Mouse (Mus musculus) C2C12 (cell line): ENCODE results near the gene F11r. TPM values are rescaled to one million over a fixed set of nuclear protein-coding genes. Genes with fewer than 3 reads are reported as not detected.

ENCODE experiments used
- H3K27me3 ChIP-seq: one replicate; pipeline ENCODE4 v1.6.1; 2011; ENCODE audit not compliant: control insufficient read depth, insufficient read depth, insufficient read length
- H3K36me3 ChIP-seq: one replicate; pipeline ENCODE4 v1.6.1; 2011; ENCODE audit not compliant: control insufficient read depth, insufficient read depth
- H3K4me3 ChIP-seq: one replicate; pipeline ENCODE4 v1.5.1; 2011; ENCODE audit warnings: mild to moderate bottlenecking, control low read depth; ENCODE audit not compliant: poor library complexity, insufficient read depth, severe bottlenecking
- H3K79me2 ChIP-seq: one replicate; pipeline ENCODE4 v1.6.1; 2011; ENCODE audit not compliant: control insufficient read depth, insufficient read depth
- H3K79me3 ChIP-seq: one replicate; pipeline ENCODE4 v1.6.1; 2011; ENCODE audit warnings: low read depth, control low read depth
- H3ac ChIP-seq: one replicate; pipeline ENCODE3; 2011; ENCODE audit warnings: low read depth; ENCODE audit not compliant: control insufficient read depth, insufficient read length
- CEBPB ChIP-seq: IDR thresholded peaks from one replicate; pipeline ENCODE4 v1.6.1; 2011; ENCODE audit warnings: low read depth, mild to moderate bottlenecking, control low read depth, moderate library complexity
- CTCF ChIP-seq: IDR thresholded peaks from one replicate; pipeline ENCODE4 v1.5.1; 2011; ENCODE audit not compliant: control insufficient read depth, insufficient read depth, insufficient read length
- FOSL1 ChIP-seq: IDR thresholded peaks from one replicate; pipeline ENCODE4 v1.8.0; 2011; ENCODE audit warnings: mild to moderate bottlenecking, low read length; ENCODE audit not compliant: poor library complexity, insufficient read depth, severe bottlenecking
- MAX ChIP-seq: IDR thresholded peaks from one replicate; pipeline ENCODE4 v1.6.1; 2011; ENCODE audit warnings: mild to moderate bottlenecking, control low read depth
- MYOD1 ChIP-seq: IDR thresholded peaks from one replicate; pipeline ENCODE4 v1.6.1; 2011; ENCODE audit warnings: low read depth; ENCODE audit not compliant: control insufficient read depth, insufficient read length
- MYOG ChIP-seq: IDR thresholded peaks from one replicate; pipeline ENCODE4 v1.6.1; 2011; ENCODE audit not compliant: control insufficient read depth, insufficient read length; ENCODE audit errors: extremely low read depth
- USF1 ChIP-seq: IDR thresholded peaks from one replicate; pipeline ENCODE4 v1.6.1; 2011; ENCODE audit warnings: low read depth, mild to moderate bottlenecking, control low read depth, moderate library complexity
- polyA plus RNA-seq: library from polyadenylated mRNA; unstranded; fragments of >200 nt; fragmentation: generic; extraction: Trizol; gene quantifications from one replicate; pipeline ENCODE4 v1.2.1, GENCODE M21; 2012; ENCODE audit warnings: missing spikeins

F11r gene
- polyA plus RNA-seq, 1 experiment: 3.6 TPM

- TF ChIP-seq CEBPB (no peak), MYOG (no peak), MAX (no peak), FOSL1 (no peak)
- Histone ChIP-seq H3K27me3 (no peaks in the 10 kb centered on the region), H3K79me3 (no peaks in the 10 kb centered on the region), H3K36me3 (no peaks in the 10 kb centered on the region), H3ac (no peak overlapping the region), H3K79me2 (no peaks in the 10 kb centered on the region), H3K4me3 (no peak overlapping the region)
Measured at GRCm38 (mm10) chr1:171451001-171451400, 13.7 kb downstream of the F11r start.

GRCm38 (mm10) chr1:171452522-171452921, 15.2 kb downstream of the F11r start:
- TF ChIP-seq CEBPB (no peak), MYOG (no peak), USF1 (no peak), CTCF (no peak), FOSL1 (no peak), MYOD1 (no peak), MAX (no peak)
- H3ac ChIP-seq: no peak overlapping the region
- H3K79me2 ChIP-seq: no peaks in the 10 kb centered on the region
- H3K36me3 ChIP-seq: no peaks in the 10 kb centered on the region
- H3K79me3 ChIP-seq: no peaks in the 10 kb centered on the region
- H3K27me3 ChIP-seq: no peaks in the 10 kb centered on the region
- no peak overlapping the region for H3K4me3 ChIP-seq

GRCm38 (mm10) chr1:171452923-171453322, 15.6 kb downstream of the F11r start:
- no peaks in the 10 kb centered on the region for H3K27me3 ChIP-seq
- TF ChIP-seq CEBPB: no peak
- no peak for TF ChIP-seq MYOG
- no peak for TF ChIP-seq USF1
- TF ChIP-seq MAX: no peak
- no peak for TF ChIP-seq FOSL1

GRCm38 (mm10) chr1:171454926-171455325, 17.6 kb downstream of the F11r start:
- Histone ChIP-seq H3K4me3 (no peak overlapping the region), H3K79me2 (no peaks in the 10 kb centered on the region), H3ac (no peak overlapping the region), H3K36me3 (no peaks in the 10 kb centered on the region), H3K27me3 (no peaks in the 10 kb centered on the region), H3K79me3 (no peaks in the 10 kb centered on the region)
- TF ChIP-seq CEBPB (no peak), FOSL1 (no peak), USF1 (no peak), MYOD1 (no peak), MYOG (no peak), CTCF (no peak), MAX (no peak)

More at GRCm38 (mm10) chr1:171452923-171453322, 15.6 kb downstream of the F11r start:
- Histone ChIP-seq H3K79me3 (no peaks in the 10 kb centered on the region), H3ac (no peak overlapping the region), H3K79me2 (no peaks in the 10 kb centered on the region), H3K36me3 (no peaks in the 10 kb centered on the region), H3K4me3 (no peak overlapping the region)

- Histone ChIP-seq H3K79me3 (no peaks in the 10 kb centered on the region), H3K4me3 (no peak overlapping the region), H3K36me3 (no peaks in the 10 kb centered on the region), H3K27me3 (no peaks in the 10 kb centered on the region), H3K79me2 (no peaks in the 10 kb centered on the region), H3ac (no peak overlapping the region)
- TF ChIP-seq MAX (no peak), CEBPB (no peak), USF1 (no peak), CTCF (no peak), MYOD1 (no peak), FOSL1 (no peak), MYOG (no peak)
Measured at GRCm38 (mm10) chr1:171457568-171457967, 20.2 kb downstream of the F11r start.

GRCm38 (mm10) chr1:171459791-171460190, 22.5 kb downstream of the F11r start:
- TF ChIP-seq USF1 (no peak), MYOD1 (no peak), MYOG (no peak), CTCF (no peak), CEBPB (no peak), MAX (no peak), FOSL1 (no peak)
- H3K27me3 ChIP-seq: no peaks in the 10 kb centered on the region
- H3K4me3 ChIP-seq: no peak overlapping the region
- H3ac ChIP-seq: no peak overlapping the region
- H3K36me3 ChIP-seq: no peaks in the 10 kb centered on the region
- no peaks in the 10 kb centered on the region for H3K79me2 ChIP-seq
- H3K79me3 ChIP-seq: no peaks in the 10 kb centered on the region
